Mouse (Mus musculus) liver, embryonic 14 days (tissue): ENCODE measurements around the gene Lrp2bp. TPM values are rescaled to one million over a fixed set of nuclear protein-coding genes. Genes with fewer than 3 reads are reported as not detected.

ENCODE experiments used
- polyA plus RNA-seq: library from polyadenylated mRNA; depleted of rRNA; stranded (reverse); fragments of >200 nt; gene quantifications from 2 replicates; pipeline ENCODE4 v1.2.3, GENCODE M21; 2012; rRNA removed

Gene Lrp2bp
- 0.03 and 0.08 TPM in 2 replicates for polyA plus RNA-seq

DNA sequence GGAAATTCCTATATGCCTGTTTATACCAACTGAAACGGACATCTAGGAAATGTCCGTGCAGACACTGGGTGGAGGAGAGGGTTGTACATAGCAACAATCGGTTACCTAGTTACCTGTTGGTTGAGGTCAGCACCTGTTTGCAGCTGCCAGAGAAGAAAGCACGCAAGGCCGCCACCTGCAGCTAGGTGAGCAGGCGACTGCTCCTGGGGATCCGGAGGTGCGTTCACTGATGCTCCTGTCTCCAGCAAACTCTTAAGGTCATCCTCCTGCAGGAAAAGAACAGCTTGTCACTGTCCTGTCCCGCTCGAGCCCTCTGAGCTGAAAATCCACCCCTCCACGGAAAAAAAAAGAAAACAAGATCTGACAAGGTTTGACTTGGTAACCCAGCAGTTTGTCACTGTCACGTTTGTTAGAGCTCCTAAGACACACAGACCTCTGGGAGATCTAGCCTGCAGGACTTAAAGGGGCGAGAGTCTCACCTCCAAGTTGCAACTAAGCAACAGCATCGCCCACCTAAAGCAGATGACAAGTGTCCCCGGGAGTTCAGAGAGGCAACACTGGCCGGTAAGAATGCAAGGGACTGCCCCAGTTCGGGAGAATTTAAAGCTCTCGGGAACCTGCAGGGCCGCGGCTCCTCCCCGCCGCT lies at the start of gene Lrp2bp:
Gene Lrp2bp (plus strand): TSS at position 166 of the 646 bp plus-strand sequence.

DNA sequence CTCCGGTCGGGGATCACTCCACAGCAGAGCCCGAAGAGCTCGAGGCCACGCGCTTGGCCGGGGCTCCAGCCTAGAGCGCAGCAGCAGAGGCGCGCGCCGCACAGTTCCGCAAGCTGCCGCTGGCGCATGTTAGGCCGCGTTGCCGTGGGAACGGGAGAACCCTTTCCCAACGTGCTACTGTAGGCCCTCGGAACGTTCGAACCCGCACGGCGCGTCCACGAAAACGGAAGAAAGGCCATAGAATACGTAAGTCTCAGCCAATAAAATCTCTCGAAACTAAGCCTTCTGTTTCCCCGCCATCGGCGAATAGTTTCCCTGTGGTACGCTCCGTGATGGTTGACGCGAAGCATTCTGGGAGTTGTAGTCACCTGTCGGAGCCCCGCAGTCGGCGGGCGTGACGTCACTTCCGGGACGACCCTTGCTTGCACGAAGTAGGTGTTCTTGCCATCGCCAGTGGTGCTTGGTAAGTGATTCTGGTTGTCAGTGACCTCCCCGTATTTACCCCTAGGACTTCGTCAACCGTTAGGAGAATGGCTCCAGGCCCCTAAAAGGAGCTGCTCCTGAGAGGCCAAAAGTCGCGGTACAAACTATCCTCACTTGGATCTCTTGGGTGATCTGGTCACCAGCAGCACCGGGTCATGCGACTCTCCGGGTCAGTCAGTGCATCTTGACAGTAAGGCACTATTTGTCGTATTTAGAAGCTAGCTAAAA lies 23.8 kb upstream of the Lrp2bp start, which contains the start of the genes 1700029J07Rik and Ufsp2:
Gene 1700029J07Rik (minus strand): TSS at position 127 of the 711 bp plus-strand sequence.
Gene Ufsp2 (plus strand): TSS at position 403 of the 711 bp plus-strand sequence.

DNA sequence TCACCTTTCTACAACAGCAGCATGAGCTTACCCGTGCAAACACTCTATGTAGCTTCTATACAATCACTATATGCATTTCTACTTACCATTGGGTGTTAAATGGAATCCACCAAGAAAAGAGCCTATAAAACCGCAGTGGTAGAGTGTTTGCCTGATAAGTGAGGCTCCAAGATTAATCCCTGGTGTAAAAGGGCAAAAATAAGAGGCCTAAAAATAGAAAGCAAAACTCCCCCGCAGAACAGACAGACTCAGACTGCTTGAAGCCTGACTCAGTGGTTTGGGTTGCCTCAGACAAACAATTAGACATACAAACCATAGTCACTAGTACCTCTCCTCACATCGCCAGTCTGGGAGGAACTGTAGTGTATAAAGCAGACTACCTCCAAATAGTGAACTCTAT lies 6.5 kb downstream of the Lrp2bp start, which contains the start of gene Ankrd37:
Gene Ankrd37 (minus strand): TSS at position 112 of the 400 bp plus-strand sequence.

Other genes starting within 250 kb of the Lrp2bp start
- 0.52 and 1.3 TPM in 2 replicates for gene Pdlim3, start 113.8 kb upstream of the Lrp2bp start, polyA plus RNA-seq
- gene Ccdc110, start 64.7 kb upstream of the Lrp2bp start, polyA plus RNA-seq: not detected in 2 replicates
- gene 1700029J07Rik, start 24.1 kb upstream of the Lrp2bp start, polyA plus RNA-seq: 0.66 and 0.81 TPM in 2 replicates
- 21.8 and 23.0 TPM in 2 replicates for gene Ufsp2, start 23.8 kb upstream of the Lrp2bp start, polyA plus RNA-seq
- gene Ankrd37, start 6.4 kb downstream of the Lrp2bp start, polyA plus RNA-seq: 2.3 and 2.8 TPM in 2 replicates
- gene Cfap97, start 152.5 kb downstream of the Lrp2bp start, polyA plus RNA-seq: 4.4 and 4.6 TPM in 2 replicates
- 4.6 and 4.8 TPM in 2 replicates for gene Snx25, start 152.9 kb downstream of the Lrp2bp start, polyA plus RNA-seq
- 53.0 and 56.8 TPM in 2 replicates for gene Slc25a4, start 212.0 kb downstream of the Lrp2bp start, polyA plus RNA-seq